Mouse (Mus musculus): ENCODE measurements around the gene Brd3os. TPM values are rescaled to one million over a fixed set of nuclear protein-coding genes. Genes with fewer than 3 reads are reported as not detected.

The Brd3os gene
- polyA plus RNA-seq, 1 experiment from 2014 or later, result 13.1 TPM

DNA sequence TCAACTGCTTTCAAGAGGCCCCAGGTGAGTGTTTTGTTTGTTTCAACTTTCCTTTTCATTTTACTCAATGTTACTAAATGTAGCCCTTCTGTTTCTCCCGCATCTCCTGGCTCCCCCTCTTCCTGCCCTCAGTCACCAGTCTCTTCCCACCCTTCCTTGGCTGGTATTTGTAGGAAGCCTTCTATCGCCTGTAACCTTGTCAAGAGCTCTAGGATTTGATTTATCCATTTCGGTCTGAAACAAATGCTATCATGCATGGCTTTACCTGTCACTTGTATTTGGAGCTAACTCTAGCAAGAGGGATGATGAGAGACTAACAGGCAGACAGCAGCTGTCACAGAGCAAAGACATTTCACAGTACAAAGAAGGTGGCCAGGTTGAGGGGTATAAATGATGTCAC, 33.9 kb upstream of the Brd3os start:
- WGBS, result 61% methylated on average over 3 of the region's 3 CpGs
- no peak for ATAC-seq (ENCODE audit: low FRiP score, low TSS enrichment)
- H3K9me3 ChIP-seq (ENCODE audit: low read length), result no peaks in the 10 kb centered on the region
- H3K4me3 ChIP-seq (ENCODE audit: low read length), result no peak overlapping the region
- H3K27ac ChIP-seq (ENCODE audit: low read length), result no peak overlapping the region
- no peaks in the 10 kb centered on the region for H3K36me3 ChIP-seq (ENCODE audit: insufficient read depth, low read length)
- no peaks in the 10 kb centered on the region for H3K27me3 ChIP-seq (ENCODE audit: insufficient read depth, low read length)
- H3K4me1 ChIP-seq (ENCODE audit: insufficient read depth, low read length), result peaks cover 60% of the 10 kb centered on the region
- H3K4me2 ChIP-seq (replicated peaks; ENCODE audit: low read depth, low read length), result no peak overlapping the region
- H3K9ac ChIP-seq (replicated peaks; ENCODE audit: low read length), result no peak overlapping the region

DNA sequence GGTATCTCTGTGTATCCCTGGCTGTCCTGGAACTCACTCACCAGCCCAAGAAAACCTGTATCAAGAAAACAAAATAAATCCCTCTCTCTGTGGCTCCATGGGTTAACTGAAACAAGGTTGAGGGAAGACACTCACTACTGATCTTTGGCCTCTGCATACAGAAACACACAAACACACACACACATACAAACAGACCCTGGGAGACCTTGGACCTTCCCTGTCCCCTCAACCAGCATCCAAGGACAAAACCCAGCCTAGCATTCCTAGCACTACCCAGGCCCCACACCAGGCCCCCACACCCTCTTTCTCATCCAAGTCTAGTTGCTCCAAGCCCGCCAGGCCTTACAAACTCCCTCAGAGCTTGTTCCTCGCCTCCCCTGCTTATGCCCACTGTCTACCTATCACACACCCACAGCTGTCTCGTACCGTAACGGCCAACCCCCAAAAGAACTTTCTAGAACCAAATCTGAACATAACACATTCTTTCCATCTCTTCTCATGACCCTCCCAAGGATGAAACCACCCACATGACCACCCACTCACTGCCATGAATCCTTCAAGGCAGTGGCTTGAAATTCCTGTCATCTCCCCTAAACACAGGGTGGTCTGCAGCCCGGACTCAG, 31.5 kb upstream of the Brd3os start:
- no peaks in the 10 kb centered on the region for H3K27me3 ChIP-seq (ENCODE audit: insufficient read depth, low read length)
- 73% methylated on average over 6 of the region's 6 CpGs for WGBS
- no peak overlapping the region for H3K4me2 ChIP-seq (replicated peaks; ENCODE audit: low read depth, low read length)
- H3K9ac ChIP-seq (replicated peaks; ENCODE audit: low read length), result no peak overlapping the region
- no peak overlapping the region for H3K27ac ChIP-seq (ENCODE audit: low read length)
- no peaks in the 10 kb centered on the region for H3K9me3 ChIP-seq (ENCODE audit: low read length)
- H3K36me3 ChIP-seq (ENCODE audit: insufficient read depth, low read length), result no peaks in the 10 kb centered on the region
- peaks cover 63% of the 10 kb centered on the region for H3K4me1 ChIP-seq (ENCODE audit: insufficient read depth, low read length)
- no peak for ATAC-seq (ENCODE audit: low FRiP score, low TSS enrichment)
- H3K4me3 ChIP-seq (ENCODE audit: low read length), result no peak overlapping the region

GRCm38 (mm10) chr2:27411688-27412174, 30.4 kb upstream of the Brd3os start:
- Histone ChIP-seq H3K9me3 (ENCODE audit: low read length) (no peaks in the 10 kb centered on the region), H3K36me3 (ENCODE audit: insufficient read depth, low read length) (no peaks in the 10 kb centered on the region), H3K27me3 (ENCODE audit: insufficient read depth, low read length) (no peaks in the 10 kb centered on the region), H3K9ac (replicated peaks; ENCODE audit: low read length) (no peak overlapping the region; the same call in 1 of the 2 replicates), H3K27ac (ENCODE audit: low read length) (peak overlapping the region; percentile 87), H3K4me1 (ENCODE audit: insufficient read depth, low read length) (peaks cover 71% of the 10 kb centered on the region), H3K4me3 (ENCODE audit: low read length) (no peak overlapping the region), H3K4me2 (replicated peaks; ENCODE audit: low read depth, low read length) (peak overlapping the region; percentile 31)
- peak; percentile 86 for ATAC-seq (ENCODE audit: low FRiP score, low TSS enrichment)
- 17% methylated on average over 8 of the region's 8 CpGs for WGBS

DNA sequence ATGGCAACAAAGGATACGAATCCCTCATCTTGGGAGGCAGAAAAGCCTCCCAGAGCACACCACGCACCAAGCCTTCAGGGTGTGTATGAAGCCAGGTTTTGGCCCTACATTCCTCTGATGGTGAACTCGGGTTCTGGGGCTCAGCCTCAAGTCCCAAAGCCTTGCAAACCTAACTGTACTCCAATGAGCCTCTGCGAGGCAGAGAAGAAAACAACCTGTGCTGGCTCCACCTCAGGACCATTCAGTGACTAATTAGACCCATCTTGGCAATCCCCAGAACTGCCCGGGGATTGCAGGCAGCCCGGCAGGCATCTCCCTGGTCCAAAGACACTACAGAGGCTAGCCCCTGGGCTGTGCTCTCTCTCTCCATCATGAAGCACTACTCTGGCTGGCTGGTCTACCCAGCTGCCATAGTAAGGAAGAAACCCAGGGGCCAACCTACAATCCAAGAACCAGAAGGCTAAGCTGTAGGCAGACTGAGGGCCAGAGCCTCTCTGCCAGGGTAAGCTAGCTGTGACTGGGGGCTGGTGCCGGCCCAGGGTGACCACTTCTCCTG, 29.8 kb upstream of the Brd3os start:
- H3K9me3 ChIP-seq (ENCODE audit: low read length), result no peaks in the 10 kb centered on the region
- no peak overlapping the region for H3K4me3 ChIP-seq (ENCODE audit: low read length)
- peak overlapping the region; percentile 87 for H3K27ac ChIP-seq (ENCODE audit: low read length)
- H3K4me2 ChIP-seq (replicated peaks; ENCODE audit: low read depth, low read length), result peak overlapping the region; percentile 26; the same call in 1 of the 2 replicates
- peak overlapping the region; percentile 34; the same call in 1 of the 2 replicates for H3K9ac ChIP-seq (replicated peaks; ENCODE audit: low read length)
- no peaks in the 10 kb centered on the region for H3K27me3 ChIP-seq (ENCODE audit: insufficient read depth, low read length)
- WGBS, result 13% methylated on average over 7 of the region's 7 CpGs
- no peak for ATAC-seq (ENCODE audit: low FRiP score, low TSS enrichment)
- no peaks in the 10 kb centered on the region for H3K36me3 ChIP-seq (ENCODE audit: insufficient read depth, low read length)
- peaks cover 72% of the 10 kb centered on the region for H3K4me1 ChIP-seq (ENCODE audit: insufficient read depth, low read length)

- Histone ChIP-seq H3K36me3 (ENCODE audit: insufficient read depth, low read length) (no peaks in the 10 kb centered on the region), H3K4me3 (ENCODE audit: low read length) (no peak overlapping the region), H3K4me2 (replicated peaks; ENCODE audit: low read depth, low read length) (no peak overlapping the region), H3K4me1 (ENCODE audit: insufficient read depth, low read length) (peaks cover 76% of the 10 kb centered on the region), H3K9ac (replicated peaks; ENCODE audit: low read length) (no peak overlapping the region), H3K9me3 (ENCODE audit: low read length) (no peaks in the 10 kb centered on the region), H3K27ac (ENCODE audit: low read length) (no peak overlapping the region), H3K27me3 (ENCODE audit: insufficient read depth, low read length) (no peaks in the 10 kb centered on the region)
- WGBS, result 65% methylated on average over 2 of the region's 2 CpGs
- ATAC-seq (ENCODE audit: low FRiP score, low TSS enrichment), result no peak
These were observed 28.6 kb upstream of the Brd3os start for GRCm38 (mm10) chr2:27413582-27413935.

DNA sequence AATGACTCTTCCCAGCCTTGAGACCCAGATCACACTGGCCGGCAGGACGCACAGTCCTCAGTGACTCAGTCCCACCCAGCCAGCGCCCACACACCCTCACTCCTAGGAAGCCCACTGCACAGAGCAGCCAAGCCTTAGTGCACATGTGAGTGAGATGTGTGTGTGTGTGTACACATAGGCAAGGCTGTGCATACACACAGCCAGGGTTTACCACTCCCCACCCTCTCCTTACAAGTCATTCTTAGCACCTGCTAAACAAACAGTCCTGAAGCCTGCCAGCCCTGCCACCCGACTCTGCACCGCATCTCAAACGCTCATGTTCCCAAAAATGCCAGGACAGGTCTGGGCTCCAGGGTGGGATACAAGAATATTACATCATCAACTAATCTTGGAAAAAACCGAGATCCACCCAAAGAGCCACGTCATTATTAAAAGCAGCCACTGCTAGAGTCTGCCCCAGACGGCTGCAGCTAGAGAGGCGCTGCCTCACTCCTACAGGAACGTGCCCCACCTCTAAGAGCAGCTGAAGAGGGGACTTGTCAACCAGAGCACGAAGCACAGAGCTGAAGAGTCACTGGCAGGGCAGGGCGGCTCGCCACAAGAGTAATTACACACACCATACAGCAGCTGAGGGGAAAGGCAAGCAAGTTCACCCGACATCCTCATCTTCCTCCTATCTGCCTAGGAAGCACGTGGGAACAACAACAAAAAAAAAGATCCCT, 28.0 kb upstream of the Brd3os start:
- peaks cover 82% of the 10 kb centered on the region for H3K4me1 ChIP-seq (ENCODE audit: insufficient read depth, low read length)
- H3K27me3 ChIP-seq (ENCODE audit: insufficient read depth, low read length), result no peaks in the 10 kb centered on the region
- no peak overlapping the region for H3K4me2 ChIP-seq (replicated peaks; ENCODE audit: low read depth, low read length)
- WGBS, result 35% methylated on average over 16 of the region's 16 CpGs
- no peaks in the 10 kb centered on the region for H3K36me3 ChIP-seq (ENCODE audit: insufficient read depth, low read length)
- ATAC-seq (ENCODE audit: low FRiP score, low TSS enrichment), result no peak
- H3K27ac ChIP-seq (ENCODE audit: low read length), result no peak overlapping the region
- 0 out of 2 replicates have a peak overlapping the region, but pooled peaks have one; percentile 15 for H3K9ac ChIP-seq (replicated peaks; ENCODE audit: low read length)
- H3K4me3 ChIP-seq (ENCODE audit: low read length), result no peak overlapping the region
- no peaks in the 10 kb centered on the region for H3K9me3 ChIP-seq (ENCODE audit: low read length)

DNA sequence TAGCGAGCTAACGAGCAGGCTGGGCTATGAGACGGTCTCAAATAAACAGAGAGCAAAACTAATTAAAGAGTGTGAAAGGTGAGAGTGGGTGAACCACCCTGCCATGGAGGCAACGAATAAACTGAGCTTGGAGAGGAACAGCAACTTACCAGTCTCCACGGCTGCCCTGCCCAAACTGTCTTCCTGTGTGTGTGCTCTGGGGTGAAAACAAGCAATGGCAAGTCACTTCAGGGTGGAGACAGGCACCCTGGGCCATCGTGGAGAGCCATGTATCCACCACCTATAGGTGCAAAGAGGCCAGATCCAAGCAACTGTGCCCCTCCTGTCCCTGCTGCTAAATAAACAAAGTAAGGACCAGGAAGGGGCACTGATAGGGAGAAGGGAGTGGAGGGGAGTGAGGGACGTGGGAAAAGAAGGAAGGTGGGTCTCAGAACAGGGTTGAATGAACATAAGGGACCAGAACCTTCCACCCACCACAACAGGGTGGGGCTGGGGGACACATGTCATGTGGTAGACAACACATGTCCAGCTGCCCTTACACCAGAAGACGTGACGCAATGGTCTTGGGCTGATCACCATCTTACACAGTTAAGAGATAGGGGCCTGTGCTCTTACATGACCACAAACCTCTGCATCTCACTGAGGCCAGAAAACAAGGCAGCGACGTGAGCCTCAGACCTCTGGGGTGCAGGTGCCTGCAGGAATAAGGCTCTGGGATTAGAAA, 26.9 kb upstream of the Brd3os start:
- 57% methylated on average over 11 of the region's 11 CpGs for WGBS
- H3K27me3 ChIP-seq (ENCODE audit: insufficient read depth, low read length), result no peaks in the 10 kb centered on the region
- no peak for ATAC-seq (ENCODE audit: low FRiP score, low TSS enrichment)
- H3K4me2 ChIP-seq (replicated peaks; ENCODE audit: low read depth, low read length), result no peak overlapping the region
- no peaks in the 10 kb centered on the region for H3K36me3 ChIP-seq (ENCODE audit: insufficient read depth, low read length)
- no peaks in the 10 kb centered on the region for H3K9me3 ChIP-seq (ENCODE audit: low read length)
- H3K4me3 ChIP-seq (ENCODE audit: low read length), result no peak overlapping the region
- no peak overlapping the region for H3K9ac ChIP-seq (replicated peaks; ENCODE audit: low read length)
- peaks cover 91% of the 10 kb centered on the region for H3K4me1 ChIP-seq (ENCODE audit: insufficient read depth, low read length)
- no peak overlapping the region for H3K27ac ChIP-seq (ENCODE audit: low read length)

DNA sequence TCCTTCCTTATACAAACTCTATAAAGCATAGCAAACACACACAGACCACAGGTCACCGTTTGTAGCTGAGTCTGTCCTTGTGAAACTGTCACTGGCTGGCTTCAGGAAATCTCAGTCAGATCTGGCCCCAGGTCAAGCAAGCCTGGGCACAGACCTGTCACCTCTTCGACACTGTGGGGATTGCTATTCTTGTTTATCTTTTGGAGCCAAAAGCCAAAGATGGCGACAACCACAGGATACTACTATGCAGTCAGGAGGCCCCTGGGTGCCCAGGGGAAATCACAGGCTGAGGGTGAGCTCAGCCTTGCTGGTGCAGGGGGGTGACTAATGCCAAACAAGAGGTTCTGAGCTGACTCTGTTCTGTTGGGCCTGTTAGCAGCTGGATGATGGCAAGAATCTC, 25.7 kb upstream of the Brd3os start:
- 17% methylated on average over 3 of the region's 3 CpGs for WGBS
- 0 out of 2 replicates have a peak overlapping the region, but pooled peaks have one; percentile 16 for H3K9ac ChIP-seq (replicated peaks; ENCODE audit: low read length)
- no peak overlapping the region for H3K4me2 ChIP-seq (replicated peaks; ENCODE audit: low read depth, low read length)
- no peaks in the 10 kb centered on the region for H3K27me3 ChIP-seq (ENCODE audit: insufficient read depth, low read length)
- H3K4me1 ChIP-seq (ENCODE audit: insufficient read depth, low read length), result peaks cover 85% of the 10 kb centered on the region
- H3K9me3 ChIP-seq (ENCODE audit: low read length), result no peaks in the 10 kb centered on the region
- no peak for ATAC-seq (ENCODE audit: low FRiP score, low TSS enrichment)
- no peak overlapping the region for H3K4me3 ChIP-seq (ENCODE audit: low read length)
- no peaks in the 10 kb centered on the region for H3K36me3 ChIP-seq (ENCODE audit: insufficient read depth, low read length)
- no peak overlapping the region for H3K27ac ChIP-seq (ENCODE audit: low read length)

DNA sequence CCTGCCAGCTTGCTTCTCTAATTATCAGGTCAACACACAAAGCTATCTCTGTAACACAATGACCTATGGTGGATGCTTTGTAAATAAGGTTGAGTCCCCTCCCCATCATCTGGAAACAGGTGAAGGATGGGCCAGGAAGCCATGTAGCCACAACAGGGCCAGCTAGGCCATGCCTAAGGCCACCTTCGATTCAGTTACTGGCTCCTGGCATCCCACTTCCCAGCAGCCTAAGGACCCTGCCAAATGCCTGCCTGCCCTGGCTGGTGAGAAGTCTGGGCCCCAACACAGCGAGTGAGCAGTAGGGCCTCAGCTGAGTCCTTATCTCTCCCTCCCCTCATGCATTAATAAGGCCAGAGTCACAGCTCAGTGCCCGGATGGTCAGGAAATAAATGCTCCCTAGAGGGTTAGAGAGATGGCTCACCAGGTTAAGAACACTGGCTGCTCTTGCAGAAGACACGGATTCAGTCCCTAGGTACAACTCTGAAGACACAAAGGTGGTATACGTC, 24.4 kb upstream of the Brd3os start:
- no peaks in the 10 kb centered on the region for H3K36me3 ChIP-seq (ENCODE audit: insufficient read depth, low read length)
- H3K4me1 ChIP-seq (ENCODE audit: insufficient read depth, low read length), result peaks cover 73% of the 10 kb centered on the region
- H3K27ac ChIP-seq (ENCODE audit: low read length), result peak overlapping the region; percentile 68
- H3K4me3 ChIP-seq (ENCODE audit: low read length), result no peak overlapping the region
- ATAC-seq (ENCODE audit: low FRiP score, low TSS enrichment), result 0 out of 2 replicates have a peak, but pooled peaks have one; percentile 5
- no peak overlapping the region for H3K9ac ChIP-seq (replicated peaks; ENCODE audit: low read length)
- H3K27me3 ChIP-seq (ENCODE audit: insufficient read depth, low read length), result no peaks in the 10 kb centered on the region
- 45% methylated on average over 5 of the region's 5 CpGs for WGBS
- no peak overlapping the region for H3K4me2 ChIP-seq (replicated peaks; ENCODE audit: low read depth, low read length)
- H3K9me3 ChIP-seq (ENCODE audit: low read length), result no peaks in the 10 kb centered on the region

All from kidney, embryonic 16.5 days (tissue).